Mouse (Mus musculus) midbrain, embryonic 13.5 days (tissue): ENCODE data around the gene Casp7. TPM values are rescaled to one million over a fixed set of nuclear protein-coding genes. Genes with fewer than 3 reads are reported as not detected.

ENCODE experiments used
- ATAC-seq: fragments of 200-750 bp; cut with Nextera tagmentation; 2 replicates; pipeline ENCODE4 v1.8.0; 2017; ENCODE audit warnings: mild to moderate bottlenecking, moderate TSS enrichment, moderate library complexity
- H3K27ac ChIP-seq: fragments of 300-500 bp; sonication (generic); 2 replicates; pipeline ENCODE4 v1.5.1; 2015; ENCODE audit warnings: inconsistent platforms, mild to moderate bottlenecking, moderate library complexity
- H3K27me3 ChIP-seq: fragments of 300-500 bp; sonication (generic); 2 replicates; pipeline ENCODE4 v1.6.1; 2015; ENCODE audit warnings: mild to moderate bottlenecking, inconsistent platforms
- H3K36me3 ChIP-seq: fragments of 300-500 bp; sonication (generic); 2 replicates; pipeline ENCODE4 v1.6.1; 2015; ENCODE audit warnings: mild to moderate bottlenecking, inconsistent platforms
- H3K4me1 ChIP-seq: fragments of 300-500 bp; sonication (generic); replicated peaks from 2 replicates; pipeline ENCODE4 v1.6.1; 2015; ENCODE audit warnings: inconsistent platforms
- H3K4me2 ChIP-seq: fragments of 300-500 bp; sonication (generic); replicated peaks from 2 replicates; pipeline ENCODE4 v1.6.1; 2015; ENCODE audit warnings: moderate library complexity, mild to moderate bottlenecking, inconsistent platforms
- H3K4me3 ChIP-seq: fragments of 300-500 bp; sonication (generic); replicated peaks from 2 replicates; pipeline ENCODE4 v1.5.1; 2015; ENCODE audit warnings: mild to moderate bottlenecking, inconsistent platforms
- H3K9ac ChIP-seq: fragments of 300-500 bp; sonication (generic); replicated peaks from 2 replicates; pipeline ENCODE4 v1.6.1; 2015; ENCODE audit warnings: mild to moderate bottlenecking, inconsistent platforms
- H3K9me3 ChIP-seq: fragments of 300-500 bp; sonication (generic); 2 replicates; pipeline ENCODE4 v1.6.1; 2016; ENCODE audit warnings: mild to moderate bottlenecking, inconsistent platforms
- WGBS: fragments of 180-500 bp; shearing (Covaris S2); methylation state at CpG from one replicate; pipeline ENCODE4 v1.1.7; 2015; 5-methylcytosine and 5-hydroxymethylcytosine counted together
- polyA plus RNA-seq: library from polyadenylated mRNA; unstranded; fragments of >200 nt; fragmentation: Nextera tagmentation; extraction: Ambion mirVana; gene quantifications from 2 replicates; pipeline ENCODE4 v1.2.1, GENCODE M21; 2015

The Casp7 gene
- polyA plus RNA-seq, 1 experiment from 2014 or later, result 13.0 TPM

DNA sequence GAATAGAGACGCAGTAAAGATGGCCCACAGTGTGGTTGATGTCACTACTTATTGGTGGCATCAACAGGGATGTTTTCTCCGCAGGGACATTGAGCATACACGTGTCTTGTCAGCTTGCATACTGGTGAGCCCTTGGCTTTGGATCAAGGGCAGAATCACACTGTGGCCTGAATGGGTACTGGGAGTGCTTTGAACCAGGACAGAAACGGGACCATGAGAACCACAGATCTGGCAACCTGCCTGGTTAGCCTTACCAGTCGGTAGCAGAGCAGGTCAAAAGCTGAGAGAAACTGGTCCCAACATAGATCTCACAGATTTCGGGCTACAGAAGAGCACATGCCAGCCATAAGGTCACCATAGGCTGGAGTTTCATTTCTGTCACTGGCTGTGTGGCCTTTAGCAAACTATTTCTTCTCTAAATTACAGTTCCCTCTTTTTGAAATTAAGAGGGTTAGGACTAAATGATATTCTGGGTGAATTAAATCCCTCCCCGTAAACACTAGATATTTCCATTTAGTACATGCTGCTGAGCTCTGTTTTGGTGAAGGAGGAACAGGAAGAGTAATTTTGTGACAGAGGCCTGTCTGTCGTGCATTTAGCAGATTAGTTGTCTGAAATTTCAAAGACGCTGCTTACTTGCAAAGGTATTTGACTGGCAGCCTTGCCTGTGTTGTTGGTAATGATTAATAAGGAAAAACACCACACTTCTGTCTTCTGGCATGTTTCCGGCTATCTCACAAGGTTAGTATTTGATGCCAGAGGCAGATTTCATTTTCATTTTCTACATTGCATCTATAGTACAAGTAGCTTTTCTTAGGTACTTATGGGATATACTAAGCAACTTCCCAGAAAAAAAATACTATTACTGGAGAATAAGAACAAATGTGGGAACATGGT, 62.5 kb downstream of the Casp7 start:
- Histone ChIP-seq H3K4me1 (no peaks in the 10 kb centered on the region), H3K9ac (no peak overlapping the region), H3K4me2 (no peak overlapping the region), H3K27me3 (no peaks in the 10 kb centered on the region), H3K4me3 (no peak overlapping the region), H3K9me3 (no peaks in the 10 kb centered on the region), H3K27ac (no peak overlapping the region), H3K36me3 (no peaks in the 10 kb centered on the region)
- 86% methylated on average over 10 of the region's 10 CpGs for WGBS
- no peak for ATAC-seq

DNA sequence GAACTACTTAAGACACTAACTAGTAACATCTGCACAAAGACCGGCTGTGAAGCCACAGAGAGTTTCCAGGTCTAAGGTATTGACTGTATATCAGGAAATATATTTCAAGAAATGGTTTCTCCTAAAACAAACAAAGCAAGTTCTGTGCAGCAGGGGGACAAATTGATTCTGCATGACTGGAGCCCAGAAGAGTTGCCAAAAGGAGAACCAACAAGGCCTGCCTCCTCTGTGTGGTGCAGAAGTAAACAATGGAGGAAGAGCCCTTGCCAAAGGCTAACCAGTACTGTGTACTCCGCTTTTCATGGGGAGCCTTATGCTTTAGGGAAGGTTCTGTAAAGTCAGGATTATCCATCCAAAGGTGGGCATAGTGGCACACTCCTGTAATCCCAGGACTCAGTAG, 63.3 kb downstream of the Casp7 start:
- H3K4me2 ChIP-seq, result no peak overlapping the region
- H3K27me3 ChIP-seq, result no peaks in the 10 kb centered on the region
- no peaks in the 10 kb centered on the region for H3K9me3 ChIP-seq
- no peaks in the 10 kb centered on the region for H3K4me1 ChIP-seq
- 85% methylated on average over 2 of the region's 2 CpGs for WGBS
- no peak overlapping the region for H3K4me3 ChIP-seq
- no peak overlapping the region for H3K27ac ChIP-seq
- ATAC-seq, result no peak
- H3K36me3 ChIP-seq, result no peaks in the 10 kb centered on the region
- H3K9ac ChIP-seq, result no peak overlapping the region

DNA sequence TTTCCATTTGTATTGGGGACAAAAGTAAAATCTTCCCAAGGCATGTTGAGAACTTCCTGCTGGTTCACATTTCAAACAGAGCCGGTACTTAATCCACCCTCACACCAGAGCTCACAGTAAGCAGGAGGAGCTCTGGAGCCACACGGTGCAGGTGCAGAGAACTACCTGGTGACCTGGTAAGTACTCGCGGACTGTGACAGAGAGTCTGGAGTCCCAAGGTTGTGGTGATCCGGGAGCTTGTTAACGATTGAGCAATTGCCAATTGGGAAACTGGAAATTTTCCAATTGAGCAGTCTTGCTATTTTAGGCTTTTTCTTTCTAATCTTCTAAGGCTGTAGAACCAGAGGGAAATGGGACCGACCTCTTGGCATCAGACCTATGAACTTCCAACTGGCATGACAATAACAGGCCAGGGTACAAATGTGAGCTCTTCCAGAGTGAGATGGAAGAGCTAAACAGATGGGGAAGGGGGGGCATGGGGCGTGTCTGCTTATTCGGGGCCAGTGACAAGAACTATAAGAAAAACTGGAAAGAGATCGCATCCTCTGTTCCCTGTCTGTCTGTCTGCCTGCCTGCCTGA, 64.7 kb downstream of the Casp7 start, which contains the start of gene Plekhs1:
Gene Plekhs1, plus strand, starts transcription at position 119 of the 580 bp plus-strand sequence.
- 59% methylated on average over 10 of the region's 10 CpGs for WGBS
- H3K9me3 ChIP-seq, result no peaks in the 10 kb centered on the region
- no peak within 1 kb of the TSS for H3K4me2 ChIP-seq

DNA sequence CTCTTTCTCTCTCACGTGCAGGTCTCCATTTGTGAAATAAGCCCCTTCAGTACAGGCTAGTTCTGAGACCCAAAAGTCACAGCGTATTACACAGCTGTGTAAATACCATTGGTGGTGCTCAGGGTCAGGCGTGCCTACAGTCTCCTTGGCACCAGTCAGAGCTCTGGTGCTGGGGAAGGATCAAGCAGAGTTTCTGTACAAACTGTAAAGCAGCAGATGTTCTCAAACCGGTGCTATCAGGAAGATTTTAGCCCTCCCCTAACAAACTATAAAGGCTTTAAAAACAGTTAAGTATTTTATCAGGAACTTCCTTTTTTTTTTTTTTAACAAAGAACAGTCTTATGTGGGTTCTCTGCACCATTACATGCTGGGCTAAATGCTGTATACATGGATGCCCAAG, 65.9 kb downstream of the Casp7 start:
- 78% methylated on average over 4 of the region's 4 CpGs for WGBS
- Histone ChIP-seq H3K4me2 (no peak overlapping the region), H3K27me3 (no peaks in the 10 kb centered on the region), H3K9ac (no peak overlapping the region), H3K36me3 (no peaks in the 10 kb centered on the region), H3K4me3 (no peak overlapping the region), H3K9me3 (no peaks in the 10 kb centered on the region), H3K27ac (no peak overlapping the region), H3K4me1 (no peaks in the 10 kb centered on the region)
- no peak for ATAC-seq

More for the DNA sequence above, 64.7 kb downstream of the Casp7 start, which contains the start of gene Plekhs1:
- H3K27me3 ChIP-seq, result no peaks in the 10 kb centered on the region
- ATAC-seq, result no peak
- H3K36me3 ChIP-seq, result no peaks in the 10 kb centered on the region
- H3K4me3 ChIP-seq, result no peak within 1 kb of the TSS
- no peak within 1 kb of the TSS for H3K27ac ChIP-seq
- H3K9ac ChIP-seq, result no peak within 1 kb of the TSS
- H3K4me1 ChIP-seq, result no peaks in the 10 kb centered on the region

DNA sequence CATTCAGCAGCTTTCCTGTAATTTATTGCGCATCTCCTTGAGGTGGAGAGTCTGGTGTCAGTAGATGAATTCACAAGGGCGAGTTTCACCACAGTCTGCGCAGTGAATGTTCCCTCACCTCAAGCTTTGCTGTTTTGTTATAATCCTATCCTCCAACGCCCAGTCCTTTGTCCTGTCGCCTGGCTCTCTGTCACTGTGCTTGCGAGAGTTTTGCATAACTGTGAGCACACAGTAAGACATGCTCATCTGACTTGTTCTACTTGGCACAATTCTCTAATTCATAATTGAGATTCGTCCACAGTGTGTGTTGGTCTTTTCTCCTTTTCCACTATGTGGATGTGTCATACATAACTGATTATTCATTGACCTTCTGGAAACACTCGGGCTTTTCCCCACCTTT, 69.6 kb downstream of the Casp7 start:
- WGBS, result 75% methylated on average over 8 of the region's 8 CpGs
- no peak for ATAC-seq
- no peak overlapping the region for H3K9ac ChIP-seq

DNA sequence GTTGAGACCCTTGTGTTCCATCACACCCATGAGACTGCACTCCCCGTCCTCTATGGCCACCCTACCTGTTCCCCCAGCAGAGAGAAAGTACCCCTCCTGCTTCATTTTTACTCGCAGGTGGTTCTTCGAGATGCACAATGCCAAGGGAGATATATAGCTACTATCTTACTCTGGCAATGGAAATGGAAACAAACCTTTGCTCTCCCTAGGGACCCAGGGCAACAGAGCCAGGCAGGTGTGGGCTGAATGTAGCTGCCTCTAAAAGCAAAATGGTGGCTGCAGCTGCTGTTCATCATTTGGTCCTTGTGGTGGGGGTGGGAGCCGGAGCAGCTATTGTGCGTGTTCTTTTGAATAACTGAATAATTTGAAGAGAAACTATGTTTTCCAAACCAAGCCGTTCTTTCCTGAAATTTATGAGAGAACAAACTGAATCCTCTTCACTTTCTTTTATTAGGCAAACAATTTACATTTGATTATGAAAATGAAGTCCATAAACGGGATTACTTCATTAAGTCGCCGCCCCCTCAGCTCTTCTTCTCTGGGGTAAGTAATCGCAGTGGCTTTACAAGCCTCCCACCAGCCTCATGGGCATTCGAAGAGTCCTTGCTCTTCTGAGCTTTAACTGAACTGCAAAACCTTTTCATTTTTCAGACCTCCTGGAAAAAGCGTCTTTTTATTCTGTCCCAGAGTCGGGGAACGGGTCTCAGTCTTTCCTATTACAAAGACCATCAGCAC, 73.5 kb downstream of the Casp7 start:
- Histone ChIP-seq H3K9ac (no peak overlapping the region), H3K27ac (no peak overlapping the region), H3K9me3 (no peaks in the 10 kb centered on the region), H3K36me3 (no peaks in the 10 kb centered on the region), H3K4me1 (peaks cover 20% of the 10 kb centered on the region), H3K4me3 (no peak overlapping the region), H3K27me3 (0 out of 2 replicates have a peak, but pooled peaks cover 3% of the 10 kb centered on the region), H3K4me2 (no peak overlapping the region)
- WGBS, result 71% methylated on average over 14 of the region's 14 CpGs
- ATAC-seq, result no peak

More for the DNA sequence above, 69.6 kb downstream of the Casp7 start:
- Histone ChIP-seq H3K9me3 (no peaks in the 10 kb centered on the region), H3K36me3 (no peaks in the 10 kb centered on the region), H3K27me3 (no peaks in the 10 kb centered on the region), H3K4me1 (peaks cover 4% of the 10 kb centered on the region; the same call in 1 of the 2 replicates), H3K4me2 (no peak overlapping the region), H3K27ac (no peak overlapping the region), H3K4me3 (no peak overlapping the region)

DNA sequence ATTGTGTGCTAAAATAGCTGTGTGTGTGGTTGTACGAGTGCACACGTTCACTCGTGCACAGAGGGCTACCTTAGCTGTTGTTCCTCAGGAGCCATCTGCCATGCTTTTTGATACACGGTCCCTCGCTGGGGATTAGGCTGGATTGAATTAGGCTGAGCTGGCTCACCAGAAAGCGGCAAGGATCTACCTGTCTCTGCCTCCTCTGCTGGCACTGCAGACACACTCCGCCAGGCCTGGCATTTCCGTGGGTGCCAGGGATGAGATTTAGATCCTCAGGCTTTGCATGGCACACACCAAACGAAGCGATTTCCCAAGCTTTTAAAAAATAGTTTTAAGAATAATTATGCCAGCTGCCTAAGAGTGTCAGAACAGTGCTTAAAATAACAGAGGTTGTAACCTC, 75.0 kb downstream of the Casp7 start:
- ATAC-seq, result no peak
- H3K36me3 ChIP-seq, result no peaks in the 10 kb centered on the region
- 70% methylated on average over 10 of the region's 10 CpGs for WGBS

DNA sequence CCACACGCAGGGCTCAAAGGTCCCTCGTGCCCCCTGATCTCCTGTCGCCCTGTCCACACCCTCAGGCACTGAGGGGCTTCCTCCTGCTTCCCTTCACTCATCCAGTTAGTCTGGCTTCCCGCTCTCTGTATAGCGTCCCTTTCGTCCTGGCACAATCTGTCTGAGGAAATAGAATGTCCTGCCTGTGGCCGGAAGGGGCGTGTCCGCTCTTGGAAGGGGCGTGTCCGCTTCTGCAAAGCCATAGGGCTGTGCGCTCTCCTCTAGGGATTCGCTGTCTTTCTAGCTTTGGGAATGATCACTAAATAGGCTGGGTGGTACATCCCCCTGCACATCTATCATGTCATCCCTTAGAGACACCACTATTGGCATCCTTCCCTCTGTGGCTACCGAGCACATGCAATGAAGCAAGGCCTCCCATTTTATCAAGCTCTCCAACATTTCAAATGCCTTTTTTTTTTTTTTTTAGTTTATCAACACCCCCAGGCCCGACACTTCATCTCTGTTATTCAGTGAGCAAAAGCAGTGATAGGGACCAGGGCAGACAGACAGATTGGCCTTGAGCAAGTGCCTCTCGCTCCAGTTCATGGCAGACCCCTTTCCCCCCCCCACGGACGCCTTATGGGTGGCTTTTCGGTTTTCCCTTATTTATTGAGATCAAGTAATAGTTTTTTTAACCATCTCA, 78.1 kb downstream of the Casp7 start:
- Histone ChIP-seq H3K36me3 (no peaks in the 10 kb centered on the region), H3K4me1 (peaks cover 20% of the 10 kb centered on the region), H3K9me3 (no peaks in the 10 kb centered on the region), H3K9ac (no peak overlapping the region), H3K4me2 (no peak overlapping the region), H3K27me3 (0 out of 2 replicates have a peak, but pooled peaks cover 3% of the 10 kb centered on the region), H3K27ac (no peak overlapping the region), H3K4me3 (no peak overlapping the region)
- 56% methylated on average over 19 of the region's 19 CpGs for WGBS
- ATAC-seq, result no peak

More for the DNA sequence above, 75.0 kb downstream of the Casp7 start:
- Histone ChIP-seq H3K4me2 (no peak overlapping the region), H3K9me3 (no peaks in the 10 kb centered on the region), H3K4me3 (no peak overlapping the region), H3K27me3 (0 out of 2 replicates have a peak, but pooled peaks cover 3% of the 10 kb centered on the region), H3K4me1 (peaks cover 20% of the 10 kb centered on the region), H3K9ac (no peak overlapping the region), H3K27ac (no peak overlapping the region)

DNA sequence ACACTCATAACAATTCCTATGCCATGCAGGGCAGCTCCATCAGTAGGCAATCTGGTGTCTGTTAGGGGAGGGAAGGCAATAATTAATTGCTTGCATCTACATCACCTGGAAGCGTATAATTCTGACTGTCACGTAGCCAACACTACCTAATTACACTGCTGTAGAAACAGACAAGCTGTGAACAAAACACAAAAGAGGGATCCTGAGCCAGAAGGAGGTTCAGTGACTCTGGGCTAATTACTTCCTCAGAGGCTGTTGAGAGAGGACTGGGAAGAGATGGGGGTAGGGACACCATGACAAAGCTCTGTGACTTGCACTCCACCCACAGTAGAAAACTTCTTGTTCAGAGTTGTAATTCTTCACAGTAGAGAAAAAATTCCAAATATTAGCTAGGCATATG, 79.6 kb downstream of the Casp7 start:
- Histone ChIP-seq H3K36me3 (no peaks in the 10 kb centered on the region), H3K9ac (no peak overlapping the region), H3K4me1 (peaks cover 17% of the 10 kb centered on the region), H3K4me2 (no peak overlapping the region), H3K27ac (no peak overlapping the region), H3K27me3 (0 out of 2 replicates have a peak, but pooled peaks cover 3% of the 10 kb centered on the region), H3K9me3 (no peaks in the 10 kb centered on the region), H3K4me3 (no peak overlapping the region)
- no peak for ATAC-seq
- WGBS, result 27% methylated on average over 2 of the region's 2 CpGs

DNA sequence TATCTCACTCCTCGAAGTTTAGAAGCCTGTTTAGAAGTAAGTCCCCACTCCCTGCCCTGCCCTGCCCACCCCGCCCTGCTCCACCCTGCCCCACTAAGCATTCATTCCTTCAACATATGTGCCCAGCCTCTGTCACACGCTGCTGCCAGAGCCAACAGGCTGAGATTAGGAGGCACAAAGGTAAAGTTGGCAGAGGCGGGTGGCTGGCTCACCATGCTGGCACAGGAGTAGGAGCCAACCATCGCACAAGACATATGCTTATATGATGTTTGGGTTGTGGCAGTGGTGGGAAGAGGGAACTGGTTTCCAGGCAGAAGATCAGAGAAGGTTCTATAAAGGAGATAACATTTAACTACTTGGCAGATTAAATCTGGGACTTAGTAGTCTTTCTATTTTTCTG, 80.3 kb downstream of the Casp7 start:
- H3K27me3 ChIP-seq, result no peaks in the 10 kb centered on the region
- no peak for ATAC-seq
- no peak overlapping the region for H3K4me3 ChIP-seq
- WGBS, result 85% methylated on average over 5 of the region's 5 CpGs
- no peak overlapping the region for H3K4me2 ChIP-seq
- no peak overlapping the region for H3K9ac ChIP-seq
- H3K4me1 ChIP-seq, result peaks cover 17% of the 10 kb centered on the region
- no peak overlapping the region for H3K27ac ChIP-seq
- no peaks in the 10 kb centered on the region for H3K9me3 ChIP-seq
- H3K36me3 ChIP-seq, result no peaks in the 10 kb centered on the region

DNA sequence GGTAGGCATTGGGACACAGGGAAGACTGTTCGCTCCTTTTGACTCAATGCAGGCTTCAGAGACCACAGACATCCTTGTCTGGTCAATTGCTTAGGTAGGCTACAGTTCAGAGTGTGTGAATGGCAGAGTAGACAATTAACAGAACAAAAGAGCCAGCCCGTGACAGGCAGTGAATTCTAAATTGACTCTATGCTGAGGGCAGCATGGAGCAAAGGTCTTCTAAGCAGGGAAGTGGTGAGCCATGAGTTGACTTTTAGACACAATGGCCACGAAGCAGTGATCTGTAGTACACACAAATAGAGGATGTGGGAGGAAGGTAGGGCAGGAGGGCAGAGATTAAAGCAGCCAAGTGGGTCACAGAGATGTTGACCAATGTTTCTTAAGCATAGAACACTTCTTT, 80.9 kb downstream of the Casp7 start:
- Histone ChIP-seq H3K9ac (no peak overlapping the region), H3K36me3 (no peaks in the 10 kb centered on the region), H3K9me3 (no peaks in the 10 kb centered on the region), H3K27me3 (no peaks in the 10 kb centered on the region), H3K4me1 (peaks cover 13% of the 10 kb centered on the region), H3K4me3 (no peak overlapping the region), H3K4me2 (no peak overlapping the region), H3K27ac (no peak overlapping the region)
- WGBS, result 36% methylated on average over 3 of the region's 3 CpGs
- ATAC-seq, result no peak
